ENCODE assay signal across 8 mouse cellular contexts in genomic region chr8:71273151-71273510, GRCm38 (mm10). TPM values are rescaled to one million over a fixed set of nuclear protein-coding genes. Genes with fewer than 3 reads are reported as not detected.
DNase-seq lines count a peak whose midpoint lies in the region; ATAC-seq and TF ChIP-seq lines count a peak whose summit lies in the region.

No protein-coding gene starts in this region.

- DNase-seq in brain, adult 2 months (ENCODE audit: low read depth, low spot score): peak; percentile 67
- DNase-seq in forebrain, embryonic 14.5 days (ENCODE audit: low spot score): peak; percentile 6
- peak; percentile 26 to 51 for DNase-seq in layer of hippocampus, adult 2 months (ENCODE audit: low spot score in 2 of 2)
- peak; percentile 66 for DNase-seq in lung, postnatal 14 days
- peak; percentile 32 for DNase-seq in ovary, postnatal 14 days (ENCODE audit: low spot score)
- peak; percentile 49 to 56 for DNase-seq in thymus, postnatal 10 days (ENCODE audit: low spot score in 2 of 2)

- peaks cover 32% of the 10 kb centered on the region for H3K36me3 ChIP-seq in E14TG2a.4 (ENCODE audit: insufficient read depth, low read length)
- no peaks in the 10 kb centered on the region for H3K36me3 ChIP-seq in forebrain, embryonic 14.5 days (ENCODE audit: control insufficient read depth, insufficient read depth, low read length)

- H3K9me3 ChIP-seq in E14TG2a.4 (ENCODE audit: low read length): no peaks in the 10 kb centered on the region
- H3K9me3 ChIP-seq in forebrain, embryonic 14.5 days (replicated peaks; ENCODE audit: control insufficient read depth, low read length): no peaks in the 10 kb centered on the region

- peak overlapping the region; percentile 63 for H3K27ac ChIP-seq in forebrain, embryonic 14.5 days (ENCODE audit: low read depth, low read length)
- peak overlapping the region; percentile 82 for H3K27ac ChIP-seq in layer of hippocampus, adult 2 months

- no peak for ATAC-seq in forebrain, embryonic 14.5 days
- ATAC-seq in hematopoietic stem cell, adult 5-6 weeks (replicated peaks in 1 of 2; ENCODE audit: insufficient read depth in 1 of 2, low FRiP score in 2 of 2, low TSS enrichment in 1 of 2, low read depth in 1 of 2, poor library complexity in 2 of 2, severe bottlenecking in 2 of 2): peak; percentile 0 to 19; a peak in 2 of 4 replicates

- under 1% methylated on average over 14 of the region's 14 CpGs for WGBS in forebrain, embryonic 14.5 days

- peak overlapping the region; percentile 80 for H3K4me2 ChIP-seq in forebrain, embryonic 14.5 days (ENCODE audit: low read length)

- peak overlapping the region; percentile 77 for H3K9ac ChIP-seq in forebrain, embryonic 14.5 days (ENCODE audit: low read length)

- peaks cover 36% of the 10 kb centered on the region for H3K4me1 ChIP-seq in E14TG2a.4 (replicated peaks; ENCODE audit: low read depth, low read length)
- peaks cover 10% of the 10 kb centered on the region for H3K4me1 ChIP-seq in forebrain, embryonic 14.5 days (ENCODE audit: control insufficient read depth, insufficient read depth, low read length)

- TF ChIP-seq CTCF in E14TG2a.4 (conservative IDR thresholded peaks at IDR 0.05; ENCODE audit: low read length): no peak
- no peak for TF ChIP-seq CTCF in layer of hippocampus, adult 2 months (conservative IDR thresholded peaks at IDR 0.05)

- peak overlapping the region; percentile 98 for H3K4me3 ChIP-seq in E14TG2a.4 (replicated peaks; ENCODE audit: low read length)
- H3K4me3 ChIP-seq in forebrain, embryonic 14.5 days (ENCODE audit: low read depth, low read length): peak overlapping the region; percentile 78
- peak overlapping the region; percentile 94 for H3K4me3 ChIP-seq in layer of hippocampus, adult 2 months

- no peaks in the 10 kb centered on the region for H3K27me3 ChIP-seq in E14TG2a.4 (ENCODE audit: insufficient read depth, low read length)
- H3K27me3 ChIP-seq in forebrain, embryonic 14.5 days (replicated peaks; ENCODE audit: control insufficient read depth, insufficient read depth, low read length): no peaks in the 10 kb centered on the region

RNA-seq across cellular contexts. Expression of gene Haus8, which starts 0.4 kb away (rescaled TPM):
- 51.5 and 64.2 TPM in 2 replicates for polyA plus RNA-seq in forebrain, embryonic 14.5 days (2014; fragmentation: Nextera tagmentation; extraction: Ambion mirVana)
- total RNA-seq in hematopoietic stem cell, adult 5-6 weeks (2017): 45.8 and 54.6 TPM in 2 replicates
- 1 to 10 TPM; 7.0 to 9.4 TPM for total RNA-seq in layer of hippocampus, adult 2 months (2021)

RNA-seq across cellular contexts. Expression of gene Myo9b, which starts 0.6 kb away (rescaled TPM):
- polyA plus RNA-seq in forebrain, embryonic 14.5 days (2014; fragmentation: Nextera tagmentation; extraction: Ambion mirVana): 11.8 and 13.0 TPM in 2 replicates
- total RNA-seq in hematopoietic stem cell, adult 5-6 weeks (2017): 43.6 and 45.6 TPM in 2 replicates
- 10 to 100 TPM; 33.7 to 33.8 TPM for total RNA-seq in layer of hippocampus, adult 2 months (2021)

Comparison
In these comparisons a context has a peak if more than half of its experiments do, and no peak if none do; other contexts are left out.
1. DNase-seq: peak in every context shown above with its lines; median percentile 67 in brain, adult 2 months; 66 in lung, postnatal 14 days; 52 in thymus, postnatal 10 days; 38 in layer of hippocampus, adult 2 months; 32 in ovary, postnatal 14 days; 6 in forebrain, embryonic 14.5 days.